Mouse (Mus musculus) stomach, postnatal 0 days (tissue): ENCODE measurements around the gene Fxr2.
"Not testable (repeated sequence)": the region's sequence is repeated elsewhere in the genome, so short reads cannot be mapped to it uniquely, and the experiment has no call there.

Experiments
- CTCF ChIP-seq: IDR thresholded peaks from 2 replicates; pipeline ENCODE4 v1.5.1; 2016; ENCODE audit warnings: antibody characterized with exemption, low read depth, mild to moderate bottlenecking, moderate library complexity
- EP300 ChIP-seq: optimal IDR thresholded peaks from 2 replicates; pipeline ENCODE3; 2016; ENCODE audit warnings: antibody characterized with exemption

DNA sequence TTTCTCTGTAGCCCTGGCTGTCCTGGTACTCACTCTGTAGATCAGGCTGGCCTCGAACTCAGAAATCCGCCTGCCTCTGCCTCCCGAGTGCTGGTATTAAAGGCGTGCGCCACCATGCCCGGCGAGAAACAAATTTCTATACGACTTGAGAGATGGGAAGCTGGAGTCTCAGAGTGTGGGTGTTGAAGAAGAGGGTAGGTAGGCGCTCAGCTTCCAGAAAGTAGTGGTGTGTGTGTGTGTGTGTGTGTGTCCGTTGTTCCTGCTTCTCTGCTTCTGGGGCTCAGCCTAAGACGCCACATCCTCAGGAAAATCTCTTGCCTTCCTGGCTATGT lies 18.6 kb upstream of the Fxr2 start:
- TF ChIP-seq CTCF, EP300: not testable (repeated sequence)
